Mouse (Mus musculus) stomach, postnatal 0 days (tissue): ENCODE results near the gene Tex36. TPM values are rescaled to one million over a fixed set of nuclear protein-coding genes. Genes with fewer than 3 reads are reported as not detected.

Source experiments
- ATAC-seq: fragments of 200-750 bp; cut with Nextera tagmentation; 2 replicates; pipeline ENCODE4 v1.8.0; 2017; ENCODE audit not compliant: low FRiP score, low TSS enrichment
- DNase-seq: peaks from one replicate; pipeline ENCODE4 v3.0.0-alpha.2; 2016; ENCODE audit warnings: low spot score
- H3K27ac ChIP-seq: fragments of 300-500 bp; sonication (generic); replicated peaks from 2 replicates; pipeline ENCODE4 v1.5.1; 2014; ENCODE audit warnings: mild to moderate bottlenecking, control low read depth
- H3K27me3 ChIP-seq: fragments of 300-500 bp; sonication (generic); 2 replicates; pipeline ENCODE4 v1.6.1; 2014; ENCODE audit warnings: low read length; ENCODE audit not compliant: control insufficient read depth, insufficient read depth
- H3K36me3 ChIP-seq: fragments of 300-500 bp; sonication (generic); 2 replicates; pipeline ENCODE4 v1.6.1; 2014; ENCODE audit warnings: low read length, mixed read lengths; ENCODE audit not compliant: control insufficient read depth, insufficient read depth
- H3K4me1 ChIP-seq: fragments of 300-500 bp; sonication (generic); replicated peaks from 2 replicates; pipeline ENCODE4 v1.6.1; 2014; ENCODE audit warnings: antibody characterized with exemption; ENCODE audit not compliant: control insufficient read depth, insufficient read depth
- H3K4me2 ChIP-seq: fragments of 300-500 bp; sonication (generic); replicated peaks from 2 replicates; pipeline ENCODE4 v1.6.1; 2014; ENCODE audit warnings: low read depth, mild to moderate bottlenecking, control low read depth, moderate library complexity
- H3K4me3 ChIP-seq: fragments of 300-500 bp; sonication (generic); 2 replicates; pipeline ENCODE4 v1.5.1; 2014; ENCODE audit warnings: low read depth, low read length, control low read depth
- H3K9ac ChIP-seq: fragments of 300-500 bp; sonication (generic); 2 replicates; pipeline ENCODE4 v1.6.1; 2014; ENCODE audit warnings: mild to moderate bottlenecking, low read length, control low read depth, mixed read lengths
- H3K9me3 ChIP-seq: fragments of 300-500 bp; sonication (generic); 2 replicates; pipeline ENCODE4 v1.6.1; 2016; ENCODE audit warnings: low read length; ENCODE audit not compliant: control insufficient read depth
- CTCF ChIP-seq: IDR thresholded peaks from 2 replicates; pipeline ENCODE4 v1.5.1; 2016; ENCODE audit warnings: antibody characterized with exemption, low read depth, mild to moderate bottlenecking, moderate library complexity
- EP300 ChIP-seq: optimal IDR thresholded peaks from 2 replicates; pipeline ENCODE3; 2016; ENCODE audit warnings: antibody characterized with exemption
- WGBS: fragments of 180-500 bp; shearing (Covaris S2); extraction: QIAGEN DNeasy Blood & Tissue Kit; methylation state at CpG from one replicate; pipeline ENCODE4 v1.1.7; 2014; 5-methylcytosine and 5-hydroxymethylcytosine counted together
- polyA plus RNA-seq: library from polyadenylated mRNA; unstranded; fragments of >200 nt; fragmentation: Nextera tagmentation; extraction: Ambion mirVana; gene quantifications from 2 replicates; pipeline ENCODE4 v1.2.1, GENCODE M21; 2015

Gene Tex36
- polyA plus RNA-seq, 1 experiment from 2014 or later: not detected

GRCm38 (mm10) chr7:133623226-133623625 is 21.3 kb upstream of the Tex36 start:
- Histone ChIP-seq H3K9ac (no peak overlapping the region), H3K4me3 (no peak overlapping the region), H3K4me1 (no peaks in the 10 kb centered on the region), H3K36me3 (no peaks in the 10 kb centered on the region), H3K27me3 (no peaks in the 10 kb centered on the region), H3K27ac (no peak overlapping the region), H3K9me3 (no peaks in the 10 kb centered on the region), H3K4me2 (no peak overlapping the region)
- no peak for TF ChIP-seq CTCF
- TF ChIP-seq EP300: no peak
- ATAC-seq (no peak), DNase-seq (no peak)
- 79% methylated on average over 5 of the region's 5 CpGs for WGBS

DNA sequence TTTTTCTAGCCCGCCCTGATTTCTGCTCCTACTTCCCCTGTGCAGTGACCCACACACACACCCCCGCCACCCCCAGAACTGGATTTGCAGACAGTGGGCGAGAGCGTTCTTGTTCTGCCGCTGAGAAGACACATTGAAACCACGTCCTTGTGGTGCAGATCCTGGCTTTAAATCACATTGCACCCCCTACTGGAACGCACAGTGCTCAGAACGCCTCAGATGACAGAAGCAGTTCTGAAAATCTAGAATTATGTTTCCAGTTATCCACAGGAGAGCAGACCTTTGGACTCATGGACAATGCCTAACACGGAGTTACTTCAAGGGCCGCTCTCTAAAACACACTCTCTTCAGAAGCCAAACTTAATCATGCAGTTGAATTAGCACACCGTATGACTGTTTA is 18.8 kb upstream of the Tex36 start:
- Histone ChIP-seq H3K4me2 (0 out of 2 replicates have a peak overlapping the region, but pooled peaks have one; percentile 9), H3K27me3 (no peaks in the 10 kb centered on the region), H3K9me3 (no peaks in the 10 kb centered on the region), H3K9ac (no peak overlapping the region), H3K27ac (no peak overlapping the region), H3K4me1 (no peaks in the 10 kb centered on the region), H3K36me3 (no peaks in the 10 kb centered on the region), H3K4me3 (no peak overlapping the region)
- TF ChIP-seq CTCF (peak; percentile 75), EP300 (no peak)
- peak; percentile 22 for DNase-seq
- WGBS: 26% methylated on average over 11 of the region's 11 CpGs
- no peak for ATAC-seq

DNA sequence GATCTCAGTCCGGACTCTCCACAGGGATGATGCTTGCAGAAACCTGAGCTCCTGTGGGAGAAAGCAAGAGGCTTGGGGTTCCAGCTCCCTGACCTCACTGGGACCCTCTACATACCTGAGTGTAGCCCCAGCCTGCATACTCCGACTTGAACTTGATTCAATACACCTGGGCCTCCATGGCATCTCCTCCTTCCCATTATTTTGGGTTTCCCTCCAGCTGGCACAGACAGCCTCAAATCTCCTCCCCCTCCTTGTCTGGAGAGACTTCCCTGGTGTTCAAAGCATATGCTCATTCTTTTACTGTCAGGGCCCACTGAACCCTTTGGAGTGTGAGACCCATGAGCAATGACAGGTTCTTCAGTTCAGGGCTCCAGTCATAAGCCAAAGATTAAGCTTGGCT is 11.0 kb upstream of the Tex36 start:
- H3K4me1 ChIP-seq: no peaks in the 10 kb centered on the region
- H3K36me3 ChIP-seq: no peaks in the 10 kb centered on the region
- no peak overlapping the region for H3K27ac ChIP-seq
- ATAC-seq (no peak), DNase-seq (no peak)
- H3K4me2 ChIP-seq: no peak overlapping the region
- no peak overlapping the region for H3K4me3 ChIP-seq
- H3K9ac ChIP-seq: no peak overlapping the region
- H3K9me3 ChIP-seq: no peaks in the 10 kb centered on the region
- H3K27me3 ChIP-seq: no peaks in the 10 kb centered on the region
- 74% methylated on average over 2 of the region's 2 CpGs for WGBS
- no peak for TF ChIP-seq EP300
- TF ChIP-seq CTCF: no peak

DNA sequence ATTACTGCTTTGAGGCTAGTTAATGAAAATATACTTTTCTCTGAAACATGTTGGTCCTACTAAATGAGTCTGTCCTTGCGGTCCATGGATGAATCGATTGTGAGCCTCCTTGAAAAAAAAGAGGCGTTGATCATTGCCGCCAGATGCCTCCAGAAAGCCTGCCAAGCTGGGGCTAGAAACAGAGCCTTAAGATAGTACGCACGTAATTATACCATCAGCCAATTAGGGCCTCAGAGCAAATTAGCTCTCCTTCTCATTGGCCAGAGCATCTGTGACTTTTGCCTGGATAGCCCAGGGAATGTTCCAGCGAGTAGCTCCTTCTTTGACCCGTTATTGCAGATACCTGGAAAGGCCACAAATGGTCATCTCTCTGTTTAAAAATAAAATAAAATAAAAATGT is 7.6 kb upstream of the Tex36 start:
- H3K36me3 ChIP-seq: no peaks in the 10 kb centered on the region
- DNase-seq (no peak), ATAC-seq (no peak)
- H3K9ac ChIP-seq: no peak overlapping the region
- H3K27me3 ChIP-seq: no peaks in the 10 kb centered on the region
- no peak overlapping the region for H3K4me2 ChIP-seq
- no peaks in the 10 kb centered on the region for H3K9me3 ChIP-seq
- no peaks in the 10 kb centered on the region for H3K4me1 ChIP-seq
- H3K4me3 ChIP-seq: no peak overlapping the region
- TF ChIP-seq EP300: no peak
- no peak for TF ChIP-seq CTCF
- WGBS: 72% methylated on average over 8 of the region's 8 CpGs
- H3K27ac ChIP-seq: no peak overlapping the region

DNA sequence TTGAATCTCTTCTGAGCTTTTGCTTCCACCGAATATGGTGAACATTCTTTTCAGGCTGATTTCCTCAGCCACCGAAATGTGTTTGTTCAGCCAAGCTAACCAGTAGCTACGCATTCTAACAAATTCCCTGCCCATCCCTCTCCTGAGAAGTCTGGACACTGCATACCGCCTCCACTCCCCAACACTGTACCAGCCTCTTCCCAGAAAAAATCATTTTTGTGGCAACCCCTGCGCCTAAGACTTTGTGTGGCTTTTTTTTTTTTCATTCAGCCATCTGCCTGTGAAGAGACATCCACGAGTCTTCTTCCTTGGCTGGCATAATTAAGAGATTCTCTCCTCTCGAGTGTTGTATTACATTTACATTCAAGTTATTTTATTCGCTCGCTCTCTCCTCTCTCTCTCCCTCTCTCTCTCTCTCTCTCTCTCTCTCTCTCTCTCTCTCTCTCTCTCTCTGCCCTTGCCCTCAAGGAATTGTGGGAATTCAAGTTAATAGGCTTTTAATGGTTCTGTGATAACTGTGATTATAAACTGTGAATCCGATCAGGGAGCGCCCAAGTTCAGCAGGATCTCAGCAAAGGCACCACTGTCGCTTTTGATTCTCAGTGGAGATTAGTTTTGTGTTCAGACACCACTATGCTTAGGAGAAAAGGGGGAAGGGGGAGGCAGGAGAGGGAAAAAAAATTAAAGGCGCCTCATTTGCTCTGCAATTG is 6.8 kb upstream of the Tex36 start:
- TF ChIP-seq CTCF (no peak), EP300 (no peak)
- Histone ChIP-seq H3K36me3 (no peaks in the 10 kb centered on the region), H3K27me3 (no peaks in the 10 kb centered on the region), H3K4me3 (no peak overlapping the region), H3K9me3 (no peaks in the 10 kb centered on the region), H3K27ac (no peak overlapping the region), H3K9ac (no peak overlapping the region), H3K4me2 (no peak overlapping the region), H3K4me1 (no peaks in the 10 kb centered on the region)
- ATAC-seq (no peak), DNase-seq (no peak)
- 60% methylated on average over 13 of the region's 13 CpGs for WGBS

- Histone ChIP-seq H3K4me1 (no peaks in the 10 kb centered on the region), H3K27me3 (no peaks in the 10 kb centered on the region), H3K9ac (no peak overlapping the region), H3K27ac (no peak overlapping the region), H3K36me3 (no peaks in the 10 kb centered on the region), H3K4me3 (no peak overlapping the region), H3K9me3 (no peaks in the 10 kb centered on the region), H3K4me2 (no peak overlapping the region)
- TF ChIP-seq CTCF (no peak), EP300 (no peak)
- ATAC-seq: no peak
- no peak for DNase-seq
- WGBS: 77% methylated on average over 13 of the region's 13 CpGs
Measured at GRCm38 (mm10) chr7:133607883-133608575, 6.1 kb upstream of the Tex36 start.
